Mouse (Mus musculus) ES-Bruce4 (cell line): ENCODE measurements around the gene Helt. TPM values are rescaled to one million over a fixed set of nuclear protein-coding genes. Genes with fewer than 3 reads are reported as not detected.

Experiments used
- H3K27ac ChIP-seq: 2 replicates; pipeline ENCODE4 v1.5.1; 2012; ENCODE audit warnings: low read length, inconsistent platforms; ENCODE audit not compliant: insufficient read depth
- H3K27me3 ChIP-seq: 2 replicates; pipeline ENCODE4 v1.6.1; 2012; ENCODE audit warnings: mild to moderate bottlenecking, low read length, inconsistent platforms; ENCODE audit not compliant: control insufficient read depth, poor library complexity, insufficient read depth, severe bottlenecking
- H3K36me3 ChIP-seq: 2 replicates; pipeline ENCODE4 v1.6.1; 2012; ENCODE audit warnings: inconsistent platforms, mild to moderate bottlenecking, low read length, moderate library complexity; ENCODE audit not compliant: control insufficient read depth, poor library complexity, insufficient read depth, severe bottlenecking
- H3K4me1 ChIP-seq: one replicate; pipeline ENCODE4 v1.8.1; 2011; ENCODE audit warnings: low read length; ENCODE audit not compliant: control insufficient read depth, insufficient read depth
- H3K4me3 ChIP-seq: 2 replicates; pipeline ENCODE4 v1.5.1; 2011; ENCODE audit warnings: low read depth, mild to moderate bottlenecking, low read length
- H3K9ac ChIP-seq: 2 replicates; pipeline ENCODE4 v1.6.1; 2012; ENCODE audit warnings: low read depth, mild to moderate bottlenecking, inconsistent platforms; ENCODE audit not compliant: poor library complexity, severe bottlenecking
- H3K9me3 ChIP-seq: replicated peaks from 2 replicates; pipeline ENCODE4 v1.6.1; 2012; ENCODE audit warnings: mild to moderate bottlenecking, low read length, inconsistent platforms; ENCODE audit not compliant: control insufficient read depth, poor library complexity, insufficient read depth, severe bottlenecking
- CTCF ChIP-seq: IDR thresholded peaks from one replicate; pipeline ENCODE4 v1.8.1; 2011; ENCODE audit warnings: low read depth, low read length
- EP300 ChIP-seq: IDR thresholded peaks from 2 replicates; pipeline ENCODE4 v1.6.1; 2011; ENCODE audit warnings: low read depth, low read length; ENCODE audit not compliant: insufficient read depth
- POLR2A ChIP-seq: IDR thresholded peaks from one replicate; pipeline ENCODE4 v1.8.1; 2011; ENCODE audit warnings: low read length; ENCODE audit not compliant: insufficient read depth
- polyA plus RNA-seq: library from polyadenylated mRNA; stranded (reverse); fragments of >200 nt; gene quantifications from 2 replicates; pipeline ENCODE4 v1.2.4, GENCODE M21; 2011; ENCODE audit warnings: low read depth; ENCODE audit not compliant: missing spikeins, insufficient read depth, insufficient read length

The Helt gene
- polyA plus RNA-seq, 1 experiment, result not detected

- no peak for TF ChIP-seq CTCF
- TF ChIP-seq POLR2A, result no peak
- Histone ChIP-seq H3K27me3 (peaks cover 37% of the 10 kb centered on the region), H3K4me3 (no peak overlapping the region), H3K4me1 (no peaks in the 10 kb centered on the region), H3K9me3 (0 out of 2 replicates have a peak, but pooled peaks cover 3% of the 10 kb centered on the region), H3K36me3 (no peaks in the 10 kb centered on the region), H3K27ac (no peak overlapping the region), H3K9ac (no peak overlapping the region)
Observed at GRCm38 (mm10) chr8:46295951-46296350, 1.5 kb upstream of the Helt start.

- Histone ChIP-seq H3K4me1 (no peaks in the 10 kb centered on the region), H3K4me3 (no peak overlapping the region), H3K9me3 (0 out of 2 replicates have a peak, but pooled peaks cover 3% of the 10 kb centered on the region), H3K27me3 (peaks cover 38% of the 10 kb centered on the region), H3K27ac (no peak overlapping the region), H3K36me3 (no peaks in the 10 kb centered on the region), H3K9ac (no peak overlapping the region)
- TF ChIP-seq CTCF (no peak), POLR2A (no peak), EP300 (no peak)
Observed at GRCm38 (mm10) chr8:46295101-46295534, 647 bp upstream of the Helt start.

GRCm38 (mm10) chr8:46293741-46294151 lies 725 bp downstream of the Helt start:
- H3K9me3 ChIP-seq, result 0 out of 2 replicates have a peak, but pooled peaks cover 3% of the 10 kb centered on the region
- H3K4me1 ChIP-seq, result no peaks in the 10 kb centered on the region
- no peak overlapping the region for H3K4me3 ChIP-seq
- no peaks in the 10 kb centered on the region for H3K36me3 ChIP-seq
- H3K27ac ChIP-seq, result no peak overlapping the region
- H3K27me3 ChIP-seq, result peaks cover 38% of the 10 kb centered on the region
- TF ChIP-seq POLR2A, result no peak
- no peak for TF ChIP-seq EP300
- no peak for TF ChIP-seq CTCF
- no peak overlapping the region for H3K9ac ChIP-seq

- Histone ChIP-seq H3K27me3 (peaks cover 38% of the 10 kb centered on the region), H3K36me3 (no peaks in the 10 kb centered on the region), H3K9me3 (0 out of 2 replicates have a peak, but pooled peaks cover 3% of the 10 kb centered on the region), H3K4me3 (no peak overlapping the region), H3K27ac (no peak overlapping the region), H3K4me1 (no peaks in the 10 kb centered on the region), H3K9ac (no peak overlapping the region)
- no peak for TF ChIP-seq EP300
- TF ChIP-seq CTCF, result no peak
- no peak for TF ChIP-seq POLR2A
Observed at GRCm38 (mm10) chr8:46293201-46293600, 1.3 kb downstream of the Helt start.

GRCm38 (mm10) chr8:46291931-46292675 lies 2.4 kb downstream of the Helt start:
- Histone ChIP-seq H3K9me3 (0 out of 2 replicates have a peak, but pooled peaks cover 3% of the 10 kb centered on the region), H3K4me1 (no peaks in the 10 kb centered on the region), H3K4me3 (peak overlapping the region; percentile 5), H3K36me3 (no peaks in the 10 kb centered on the region), H3K9ac (no peak overlapping the region), H3K27ac (no peak overlapping the region), H3K27me3 (peaks cover 36% of the 10 kb centered on the region)
- TF ChIP-seq CTCF (no peak), POLR2A (no peak), EP300 (no peak)

GRCm38 (mm10) chr8:46289274-46289673 lies 5.2 kb downstream of the Helt start:
- Histone ChIP-seq H3K4me3 (no peak overlapping the region), H3K4me1 (no peaks in the 10 kb centered on the region), H3K9ac (no peak overlapping the region), H3K27me3 (peaks cover 11% of the 10 kb centered on the region), H3K27ac (no peak overlapping the region), H3K9me3 (0 out of 2 replicates have a peak, but pooled peaks cover 3% of the 10 kb centered on the region), H3K36me3 (no peaks in the 10 kb centered on the region)
- no peak for TF ChIP-seq CTCF
